Mouse (Mus musculus) lung, postnatal 25 days (tissue): ENCODE data around the gene Ahcyl2.
"Not testable (repeated sequence)": the region's sequence is repeated elsewhere in the genome, so short reads cannot be mapped to it uniquely, and the experiment has no call there.

ENCODE experiments used
- DNase-seq: peaks from one replicate; pipeline ENCODE4 v3.0.0; 2022; ENCODE audit warnings: low spot score

Gene Ahcyl2

DNA sequence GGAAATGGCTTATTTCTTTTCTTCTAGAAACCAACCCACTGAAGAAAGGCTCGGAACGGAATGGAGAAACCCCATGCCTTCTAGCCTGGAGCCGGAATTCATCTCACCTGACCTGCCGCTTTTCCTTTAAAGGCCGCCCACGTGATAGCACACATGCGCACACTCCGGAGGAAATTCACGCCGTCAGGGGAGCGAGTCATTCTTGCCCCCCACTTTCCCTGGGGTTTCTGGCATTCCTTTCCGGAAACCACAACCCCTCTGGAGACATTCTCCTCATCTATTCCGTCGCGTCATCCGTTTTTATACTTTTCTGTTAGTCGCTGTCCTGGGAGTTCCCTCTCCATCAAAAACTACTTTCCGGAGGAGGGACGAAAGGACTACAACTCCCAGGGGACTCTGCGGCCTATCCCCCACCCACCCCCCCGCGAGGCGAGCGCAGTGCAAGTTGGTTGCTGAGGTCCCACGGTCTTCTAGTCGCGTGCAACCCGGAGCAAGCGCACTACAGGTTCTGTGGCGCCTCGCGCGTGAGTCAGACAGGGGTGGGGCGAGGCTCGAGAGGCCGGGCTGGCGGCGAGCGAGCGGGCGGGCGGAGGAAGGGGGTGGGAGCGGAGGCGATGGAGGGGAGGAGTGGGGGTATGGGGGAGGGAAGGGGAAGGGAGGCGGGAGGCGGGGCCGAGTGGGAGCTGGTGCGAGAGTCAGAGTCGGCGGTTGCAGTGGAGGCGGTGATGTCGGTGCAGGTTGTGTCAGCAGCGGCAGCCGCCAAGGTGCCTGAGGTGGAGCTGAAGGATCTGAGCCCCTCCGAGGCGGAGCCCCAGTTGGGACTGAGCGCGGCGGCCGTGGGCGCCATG is at the start of gene Ahcyl2:
Gene Ahcyl2 (plus strand): TSS at position 199 of the 848 bp plus-strand sequence.
- DNase-seq: peak; percentile 98

DNA sequence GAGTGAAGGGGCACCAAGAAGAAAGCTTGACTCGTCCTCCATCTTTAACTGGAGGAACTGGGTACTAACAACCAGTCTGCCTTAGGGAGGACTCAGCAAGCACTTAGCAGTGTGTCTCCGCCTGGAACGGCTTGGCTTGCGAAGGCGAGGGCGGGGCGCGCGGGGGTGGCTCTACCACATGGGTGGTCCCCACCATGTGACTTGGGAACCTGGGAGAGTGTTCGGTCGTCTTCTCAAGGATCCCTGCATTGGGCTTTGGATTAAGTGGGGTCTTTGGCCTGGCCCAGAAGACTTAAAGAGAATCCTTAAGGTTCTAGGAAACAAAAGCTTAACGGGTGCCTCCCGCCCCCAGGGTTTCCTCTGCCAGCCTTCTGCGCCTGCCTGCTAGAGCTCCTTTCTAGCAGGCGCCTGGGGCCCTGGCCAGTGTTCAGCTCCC is 48.9 kb upstream of the Ahcyl2 start:
- DNase-seq: peak; percentile 35

DNA sequence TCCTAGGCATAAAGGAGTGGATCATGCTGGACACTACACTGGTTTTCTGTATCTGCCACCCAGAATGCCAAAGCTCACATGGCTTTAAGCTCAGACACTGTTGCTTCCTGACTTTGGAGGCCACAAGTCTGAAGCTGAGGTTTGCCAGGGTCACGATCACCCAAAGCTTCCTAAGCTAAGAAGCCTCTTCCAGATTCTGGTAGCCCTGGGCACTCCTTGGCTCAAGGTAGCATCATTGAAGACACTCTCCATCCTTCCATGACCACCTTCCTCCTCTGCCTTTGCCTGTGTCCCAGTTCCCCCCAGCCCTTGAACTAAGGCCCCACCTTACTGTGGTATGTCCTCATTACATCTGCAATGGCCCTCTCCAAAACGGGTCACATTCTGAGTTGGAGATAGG is 45.9 kb upstream of the Ahcyl2 start:
- no peak for DNase-seq

DNA sequence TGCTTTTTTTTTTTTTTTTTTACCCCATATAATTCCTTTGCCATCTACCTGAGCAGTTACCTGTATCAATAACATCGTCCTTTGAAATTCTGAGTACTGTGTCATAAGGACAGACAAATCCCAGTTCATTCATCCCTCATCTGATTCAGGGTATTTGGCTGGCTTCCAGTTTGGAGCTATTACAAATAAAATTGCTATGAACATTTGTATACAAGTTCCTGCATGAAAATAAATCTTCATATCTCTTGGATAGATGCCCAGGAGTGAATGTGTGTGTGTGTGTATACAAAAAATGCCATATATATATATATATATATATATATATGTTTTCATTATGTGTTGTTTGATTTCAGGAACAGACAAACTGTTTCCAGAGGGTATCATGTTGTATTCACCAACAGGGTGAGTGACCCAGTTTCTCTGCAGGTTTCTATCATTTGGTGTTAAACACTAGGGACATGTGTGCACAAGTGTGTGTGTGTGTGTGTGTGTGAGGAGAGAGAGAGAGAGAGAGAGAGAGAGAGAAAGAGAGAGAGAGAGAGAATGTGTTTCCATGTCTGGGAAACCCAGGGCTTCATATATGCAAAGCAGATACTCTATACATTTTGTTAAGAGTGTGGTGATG is 41.1 kb upstream of the Ahcyl2 start:
- DNase-seq: no peak

DNA sequence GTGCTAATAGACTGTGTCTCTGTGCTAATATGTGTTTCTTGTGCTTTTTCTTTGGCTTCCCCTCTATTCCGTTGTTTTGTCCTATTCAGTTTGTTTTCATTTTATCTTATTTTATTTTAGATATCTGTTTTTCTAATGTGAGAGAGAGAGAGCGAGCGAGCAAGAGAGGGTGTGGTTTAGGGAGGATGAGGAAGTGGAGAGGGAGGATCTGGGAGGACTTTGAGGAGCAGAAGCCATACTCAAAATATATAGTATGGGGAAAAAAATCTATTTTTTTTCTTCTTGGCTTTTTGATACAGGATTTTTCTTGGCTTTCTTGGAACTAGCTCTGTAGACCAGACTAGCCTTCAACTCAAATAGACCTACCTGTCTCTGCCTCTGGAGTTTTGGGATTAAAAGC is 39.8 kb upstream of the Ahcyl2 start:
- DNase-seq: no peak

DNA sequence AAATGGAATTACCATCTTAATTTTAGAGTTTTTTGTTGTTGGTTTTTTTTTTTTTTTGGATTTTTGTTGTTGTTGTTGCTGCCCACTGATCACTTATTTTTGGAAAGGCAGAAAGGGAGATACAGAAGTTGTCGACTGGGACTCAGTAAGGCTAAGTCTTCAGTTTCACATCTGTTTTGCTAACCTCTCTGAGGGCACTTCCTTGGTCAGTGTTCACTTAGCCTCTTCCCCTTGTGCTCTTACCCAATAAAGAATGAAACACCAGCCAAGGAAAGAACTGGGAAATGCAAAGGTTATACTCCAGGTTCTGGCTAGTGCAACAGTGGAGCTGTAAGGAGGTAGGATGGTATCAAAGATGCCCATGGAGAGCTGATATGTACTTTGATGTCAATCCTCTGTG is 38.3 kb upstream of the Ahcyl2 start:
- no peak for DNase-seq

DNA sequence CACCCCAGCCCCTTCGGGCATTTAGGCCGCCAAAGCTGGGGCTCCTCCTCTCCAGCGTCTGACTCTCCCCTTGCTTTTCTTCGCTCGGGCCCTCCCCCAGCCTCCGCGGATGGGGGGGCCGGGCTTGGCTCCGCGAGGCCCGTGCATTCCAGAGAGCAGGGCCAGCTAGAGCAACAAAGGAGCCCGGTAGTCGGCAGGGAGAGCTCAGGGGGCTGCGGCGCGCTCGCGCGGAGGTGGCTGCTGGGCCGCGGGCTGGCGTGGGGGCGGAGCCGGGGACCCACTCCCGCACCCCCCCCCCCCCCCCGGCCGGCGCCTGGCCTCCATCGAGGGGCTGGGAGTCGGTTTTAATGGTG is 32.5 kb upstream of the Ahcyl2 start, which contains the start of gene Smo:
Gene Smo (plus strand): TSS at position 168 of the 353 bp plus-strand sequence.
- peak; percentile 69 for DNase-seq

DNA sequence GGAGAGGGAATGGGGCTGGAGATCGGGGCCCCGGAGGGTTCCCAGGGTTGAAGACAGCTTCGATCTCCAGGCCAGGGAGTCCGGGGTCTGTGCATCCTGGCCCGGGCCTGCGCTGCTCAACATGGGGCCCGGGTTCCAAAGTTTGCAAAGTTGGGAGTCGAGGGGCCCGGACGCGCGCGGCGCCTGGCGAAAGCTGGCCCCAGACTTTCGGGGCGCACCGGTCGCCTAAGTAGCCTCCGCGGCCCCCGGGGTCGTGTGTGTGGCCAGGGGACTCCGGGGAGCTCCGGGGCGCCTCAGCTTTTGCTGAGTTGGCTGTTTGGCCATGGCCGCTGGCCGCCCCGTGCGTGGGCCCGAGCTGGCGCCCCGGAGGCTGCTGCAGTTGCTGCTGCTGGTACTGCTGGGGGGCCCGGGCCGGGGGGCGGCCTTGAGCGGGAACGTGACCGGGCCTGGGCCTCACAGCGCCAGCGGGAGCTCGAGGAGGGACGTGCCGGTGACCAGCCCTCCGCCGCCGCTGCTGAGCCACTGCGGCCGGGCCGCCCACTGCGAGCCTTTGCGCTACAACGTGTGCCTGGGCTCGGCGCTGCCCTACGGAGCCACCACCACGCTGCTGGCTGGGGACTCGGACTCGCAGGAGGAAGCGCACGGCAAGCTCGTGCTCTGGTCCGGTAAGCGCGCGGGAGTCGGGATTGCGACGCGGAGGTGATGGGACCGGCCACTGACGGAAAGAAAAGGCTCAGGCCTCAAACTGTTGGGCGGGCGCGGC is 31.9 kb upstream of the Ahcyl2 start:
- DNase-seq: peak; percentile 38

DNA sequence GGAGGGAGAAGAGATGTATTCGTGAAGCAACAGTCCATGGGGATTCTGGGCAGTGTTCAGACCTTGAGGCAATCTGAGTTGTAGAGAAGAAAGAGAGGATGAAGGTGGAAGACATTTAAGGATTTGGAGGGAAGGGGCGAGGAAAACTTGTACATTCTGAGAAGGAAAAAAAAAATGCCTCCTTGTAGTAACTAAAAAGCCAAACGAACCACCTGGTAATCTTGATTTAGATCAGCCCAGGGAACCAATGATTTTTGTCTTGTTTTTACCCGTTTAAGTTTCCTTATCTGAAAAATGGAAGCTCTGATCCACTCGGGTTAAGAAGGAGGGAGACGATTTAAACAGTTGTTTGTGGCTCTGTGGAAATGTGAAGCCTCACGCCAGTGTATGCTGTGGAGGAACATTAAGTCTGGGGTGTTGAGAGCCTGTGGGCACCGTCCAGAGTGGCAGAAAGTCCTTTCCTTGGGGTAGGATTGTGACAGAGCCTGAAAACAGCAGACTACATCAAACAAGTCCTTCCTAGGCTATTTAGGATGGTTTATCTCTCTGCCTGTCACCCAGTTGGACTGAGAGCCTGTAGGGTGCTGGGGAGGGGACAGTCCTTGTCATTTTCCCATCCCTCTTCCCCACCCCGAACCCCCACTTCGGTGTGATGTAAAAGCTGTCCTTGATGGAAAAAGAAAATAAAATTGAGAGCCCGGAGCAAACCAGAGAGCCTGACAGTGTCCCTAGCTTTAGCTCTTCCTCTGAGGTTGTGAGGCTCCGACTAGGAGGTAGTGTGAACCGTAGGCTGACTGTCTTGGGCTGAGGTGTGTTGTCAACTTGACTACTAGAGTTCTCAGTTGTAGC is 31.0 kb upstream of the Ahcyl2 start:
- DNase-seq: no peak

DNA sequence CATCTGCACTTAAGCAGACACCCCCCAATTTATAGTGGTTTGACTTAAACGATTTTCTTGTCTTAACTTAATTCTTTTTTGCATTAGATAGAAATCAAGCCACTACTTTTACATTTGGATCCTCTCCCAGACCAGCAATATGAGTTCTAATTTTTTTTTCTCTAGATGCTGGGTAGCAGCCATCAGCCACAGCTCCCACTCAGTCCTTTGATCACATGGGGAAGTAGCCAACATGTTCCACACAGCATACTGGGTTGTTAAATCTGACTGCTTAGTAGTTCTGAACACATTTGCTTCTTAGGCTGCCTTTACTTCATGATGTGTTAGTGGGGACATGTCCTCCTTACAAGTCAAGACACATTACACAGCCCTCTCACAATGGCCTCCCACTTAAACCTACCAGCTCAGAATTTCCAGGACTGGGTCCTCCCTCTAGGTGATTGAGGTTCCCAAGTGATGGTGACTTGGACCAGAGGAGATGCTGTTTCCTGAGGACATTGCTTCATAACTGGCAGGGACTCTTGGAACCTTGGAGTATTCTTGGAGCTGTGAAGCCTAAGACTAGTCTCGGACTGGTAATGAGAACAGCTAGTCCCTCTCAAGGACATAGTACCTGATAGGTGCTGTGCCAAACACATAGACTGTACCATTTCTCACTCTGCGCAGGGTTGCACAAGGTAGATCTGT is 16.2 kb upstream of the Ahcyl2 start:
- DNase-seq: no peak

DNA sequence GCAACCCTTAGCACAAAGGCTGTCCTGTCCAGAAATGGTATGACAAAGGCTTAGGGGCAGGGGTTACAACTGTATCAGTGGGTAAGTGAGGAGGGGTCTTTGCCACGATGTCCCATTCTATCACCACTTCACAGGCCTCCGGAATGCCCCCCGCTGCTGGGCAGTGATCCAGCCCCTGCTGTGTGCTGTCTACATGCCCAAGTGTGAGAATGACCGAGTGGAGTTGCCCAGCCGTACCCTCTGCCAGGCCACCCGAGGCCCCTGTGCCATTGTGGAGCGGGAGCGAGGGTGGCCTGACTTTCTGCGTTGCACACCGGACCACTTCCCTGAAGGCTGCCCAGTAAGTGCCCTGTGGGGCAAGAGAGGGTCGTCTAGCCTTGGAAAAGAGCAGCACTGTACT is 14.5 kb upstream of the Ahcyl2 start:
- DNase-seq: no peak

DNA sequence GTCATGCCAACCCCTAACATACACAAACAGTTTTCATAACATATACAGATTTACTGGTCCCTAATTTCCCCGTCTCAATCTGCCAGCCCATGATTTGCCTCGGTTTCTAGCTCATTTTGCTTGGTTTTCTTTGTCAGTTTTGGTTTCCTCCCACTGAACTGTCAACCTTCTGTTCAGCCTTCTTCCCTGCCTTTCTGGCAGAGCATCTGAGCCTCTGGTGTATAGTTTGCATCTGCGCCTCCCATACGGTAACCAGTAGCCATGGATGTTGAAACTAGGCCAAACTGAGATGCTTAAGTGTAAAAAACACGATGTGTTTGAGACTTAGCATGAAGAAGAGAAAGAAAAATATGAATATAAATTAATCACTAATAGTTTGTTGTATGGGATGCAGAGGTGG is 11.8 kb upstream of the Ahcyl2 start:
- DNase-seq: no peak

DNA sequence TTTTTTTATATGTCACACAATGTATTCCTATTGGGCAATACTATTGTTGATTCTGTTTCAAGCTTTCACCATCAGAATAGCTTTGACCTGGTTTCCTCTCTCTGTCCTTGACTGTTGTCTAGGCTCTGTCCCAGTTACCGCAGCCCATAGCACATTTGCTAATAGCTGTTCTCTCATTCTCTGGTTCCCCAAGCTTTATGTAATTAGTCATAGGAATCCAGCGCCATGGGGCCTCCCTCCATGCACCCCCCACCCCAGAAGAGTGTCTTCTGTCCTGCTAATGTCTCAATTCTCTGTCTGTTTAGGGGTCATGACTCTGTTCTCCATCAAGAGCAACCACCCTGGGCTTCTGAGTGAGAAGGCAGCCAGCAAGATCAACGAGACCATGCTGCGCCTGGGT is 11.3 kb upstream of the Ahcyl2 start:
- DNase-seq: no peak

DNA sequence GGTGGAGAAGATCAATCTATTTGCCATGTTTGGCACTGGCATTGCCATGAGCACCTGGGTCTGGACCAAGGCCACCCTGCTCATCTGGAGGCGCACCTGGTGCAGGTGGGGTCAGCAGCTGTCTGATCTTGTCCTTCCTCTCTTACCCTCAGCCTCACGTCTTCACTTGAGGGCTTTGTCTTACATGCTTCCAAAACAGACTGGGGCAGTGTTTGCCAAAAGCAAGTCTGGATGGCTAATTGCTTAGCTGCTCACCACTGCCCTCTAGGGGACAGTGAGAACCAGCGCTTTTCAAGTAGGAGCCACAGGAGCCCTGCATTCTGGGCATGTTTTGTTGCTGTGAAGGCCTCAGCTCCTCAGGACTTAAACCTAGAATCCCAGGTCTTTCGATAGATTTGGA is 9.4 kb upstream of the Ahcyl2 start:
- DNase-seq: peak; percentile 77

DNA sequence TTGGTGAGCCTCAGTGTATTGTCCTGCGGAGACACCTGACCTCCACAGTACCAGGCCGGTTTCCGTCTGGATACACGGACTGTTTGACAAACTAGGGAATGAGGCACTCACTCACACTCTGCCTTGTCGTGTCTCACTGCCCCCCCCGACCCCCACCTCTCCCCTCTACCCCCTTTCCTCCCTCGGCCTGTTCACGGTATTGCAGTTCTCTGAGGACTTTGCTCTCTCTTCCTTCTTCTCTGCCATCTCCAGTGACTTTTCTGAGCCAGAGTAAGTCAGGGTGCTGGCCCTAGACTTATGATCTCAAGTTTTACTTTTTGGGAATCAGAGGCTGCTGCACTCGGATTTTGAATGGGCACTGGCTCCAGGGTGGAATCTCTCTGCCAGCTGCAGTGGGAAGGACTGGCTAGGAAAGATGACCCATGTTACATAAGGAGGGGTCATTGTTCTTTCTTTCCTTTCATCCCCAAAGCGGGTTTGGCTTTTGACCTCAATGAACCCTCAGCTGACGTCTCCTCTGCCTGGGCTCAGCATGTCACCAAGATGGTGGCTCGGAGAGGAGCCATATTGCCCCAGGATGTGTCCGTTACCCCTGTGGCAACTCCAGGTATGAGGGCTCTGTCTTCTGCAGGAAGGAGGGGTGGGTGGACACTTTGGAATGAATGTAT is 8.7 kb upstream of the Ahcyl2 start:
- DNase-seq: no peak

DNA sequence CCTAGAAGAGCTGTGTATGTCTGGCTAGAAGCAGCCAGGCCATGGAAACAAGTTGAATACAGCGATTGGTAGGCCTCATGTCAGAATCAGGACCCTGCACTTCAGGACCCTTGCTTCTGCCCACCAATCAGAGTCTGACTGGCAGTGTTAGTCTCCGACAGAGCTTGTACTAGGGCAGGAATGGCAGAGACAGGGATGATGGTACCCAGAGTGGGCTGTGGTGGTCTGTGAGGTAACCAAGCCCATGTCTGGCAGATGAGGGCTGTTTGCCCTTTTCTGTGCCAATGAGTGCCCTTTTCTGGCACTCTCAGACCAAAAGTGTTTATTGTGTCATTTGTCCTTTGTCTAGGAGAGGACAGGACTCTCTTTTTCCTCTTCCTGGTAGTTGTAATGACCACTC is 7.4 kb upstream of the Ahcyl2 start:
- not testable (repeated sequence) for DNase-seq

DNA sequence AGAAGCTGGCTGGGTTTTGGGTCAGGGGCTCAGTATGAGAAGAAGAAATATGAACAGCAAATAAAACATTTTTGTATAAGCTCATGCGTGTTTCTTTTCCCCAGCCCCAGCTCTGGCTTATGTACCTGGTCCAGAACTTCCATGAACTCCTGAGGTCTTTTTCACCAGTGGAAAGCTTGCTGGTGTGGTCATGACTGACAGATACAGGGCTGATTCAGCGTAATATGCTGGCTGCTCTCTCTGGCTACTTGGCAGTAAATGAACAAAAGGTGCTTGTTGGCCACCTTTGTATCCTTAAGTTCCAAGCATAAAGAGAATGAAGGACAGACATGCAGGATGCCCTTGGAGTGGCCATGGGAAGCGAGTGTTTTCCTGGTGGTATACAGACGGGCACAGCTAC is 6.5 kb upstream of the Ahcyl2 start:
- DNase-seq: no peak

DNA sequence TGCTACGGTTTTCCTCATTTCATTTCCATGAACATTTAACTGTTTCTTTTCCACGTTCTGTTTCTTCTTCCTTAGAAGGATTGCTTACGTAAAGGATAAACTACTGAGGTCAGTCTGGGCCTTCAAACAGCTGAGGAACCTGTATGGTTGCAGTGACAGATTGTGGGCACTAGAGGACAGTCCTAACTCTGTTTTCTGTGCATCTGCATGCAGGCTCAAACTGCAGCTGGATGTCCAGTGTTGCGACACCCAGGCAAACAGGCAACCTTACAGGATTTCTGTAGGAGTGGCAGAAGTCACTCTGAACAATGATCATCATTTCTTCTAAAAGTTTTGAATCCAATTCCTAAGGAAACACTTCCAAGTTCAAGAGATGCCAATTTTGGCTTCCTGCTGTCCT is 5.3 kb upstream of the Ahcyl2 start:
- DNase-seq: peak; percentile 48

DNA sequence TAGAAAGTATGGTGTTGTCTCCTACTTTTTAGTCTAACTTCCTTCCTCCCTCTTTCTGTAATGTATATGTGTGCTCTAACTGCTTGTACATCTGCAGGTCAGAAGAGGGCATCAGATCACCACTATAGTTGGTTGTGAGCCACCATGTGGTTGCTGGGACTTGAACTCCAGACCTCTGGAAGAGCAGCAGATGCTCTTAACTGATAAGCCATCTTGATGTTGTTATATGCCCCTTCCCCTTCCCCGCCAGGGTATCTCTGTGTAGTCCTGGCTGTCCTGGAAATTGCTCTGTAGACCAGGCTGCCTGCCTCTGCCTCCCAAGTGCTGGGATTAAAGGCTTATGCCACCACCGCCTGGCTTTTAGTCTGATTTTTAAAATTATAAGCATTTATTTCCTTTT is 937 bp upstream of the Ahcyl2 start:
- no peak for DNase-seq

DNA sequence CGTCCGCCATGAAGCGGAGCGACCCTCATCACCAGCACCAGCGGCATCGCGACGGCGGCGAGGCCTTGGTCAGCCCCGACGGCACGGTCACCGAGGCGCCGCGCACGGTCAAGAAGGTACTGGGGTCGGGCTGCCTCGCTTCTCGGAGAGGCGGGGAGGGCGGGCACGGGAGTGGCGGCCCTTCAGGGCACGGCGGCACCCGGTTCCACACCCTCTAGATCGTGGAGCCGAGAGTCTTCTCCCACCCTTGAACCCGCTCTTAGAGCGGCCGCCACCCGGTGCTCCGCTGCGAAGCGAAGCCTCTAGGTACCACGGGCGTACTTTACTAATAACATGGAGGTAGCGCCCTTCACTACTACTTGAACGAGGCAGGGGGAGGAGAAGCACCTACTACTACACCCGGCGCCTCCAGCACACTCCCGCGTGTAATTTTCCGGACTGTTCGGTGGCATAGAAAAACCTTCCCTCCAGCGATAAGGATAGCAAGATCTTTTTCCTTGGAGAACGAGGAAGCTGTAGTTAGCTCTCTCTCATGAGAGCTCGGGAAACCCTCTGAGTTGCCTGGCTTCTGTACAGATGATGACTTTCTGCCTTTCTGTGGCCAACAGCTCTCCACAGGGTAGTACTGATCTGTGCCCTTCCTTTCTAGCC is 1.1 kb downstream of the Ahcyl2 start:
- peak; percentile 24 for DNase-seq
